Mouse (Mus musculus) lung, embryonic 14.5 days (tissue): ENCODE measurements around the gene Tmem128. TPM values are rescaled to one million over a fixed set of nuclear protein-coding genes. Genes with fewer than 3 reads are reported as not detected.

ENCODE experiments used
- ATAC-seq: fragments of 200-750 bp; cut with Nextera tagmentation; 2 replicates; pipeline ENCODE4 v1.8.0; 2017; ENCODE audit warnings: mild to moderate bottlenecking, moderate TSS enrichment, moderate library complexity; ENCODE audit not compliant: insufficient read depth
- DNase-seq: peaks from one replicate; pipeline ENCODE4 v3.0.0-alpha.2; 2015
- H3K27ac ChIP-seq: fragments of 300-500 bp; sonication (generic); 2 replicates; pipeline ENCODE4 v1.5.1; 2014; ENCODE audit warnings: low read depth, mild to moderate bottlenecking, moderate library complexity
- H3K27me3 ChIP-seq: fragments of 300-500 bp; sonication (generic); 2 replicates; pipeline ENCODE4 v1.6.1; 2014; ENCODE audit warnings: low read length, control low read depth; ENCODE audit not compliant: insufficient read depth
- H3K36me3 ChIP-seq: fragments of 300-500 bp; sonication (generic); 2 replicates; pipeline ENCODE4 v1.6.1; 2014; ENCODE audit warnings: control low read depth; ENCODE audit not compliant: insufficient read depth
- H3K4me1 ChIP-seq: fragments of 300-500 bp; sonication (generic); 2 replicates; pipeline ENCODE4 v1.6.1; 2014; ENCODE audit warnings: antibody characterized with exemption, control low read depth; ENCODE audit not compliant: insufficient read depth
- H3K4me2 ChIP-seq: fragments of 300-500 bp; sonication (generic); 2 replicates; pipeline ENCODE4 v1.6.1; 2014; ENCODE audit warnings: mild to moderate bottlenecking
- H3K4me3 ChIP-seq: fragments of 300-500 bp; sonication (generic); 2 replicates; pipeline ENCODE4 v1.5.1; 2014; ENCODE audit warnings: low read depth, low read length
- H3K9ac ChIP-seq: fragments of 300-500 bp; sonication (generic); 2 replicates; pipeline ENCODE4 v1.6.1; 2014
- H3K9me3 ChIP-seq: fragments of 300-500 bp; sonication (generic); 2 replicates; pipeline ENCODE4 v1.6.1; 2016; ENCODE audit warnings: low read depth, low read length, control low read depth
- CTCF ChIP-seq: IDR thresholded peaks from 2 replicates; pipeline ENCODE4 v1.5.1; 2016; ENCODE audit warnings: antibody characterized with exemption, low read depth
- WGBS: fragments of 180-500 bp; shearing (Covaris S2); extraction: QIAGEN DNeasy Blood & Tissue Kit; methylation state at CpG from one replicate; pipeline ENCODE4 v1.1.7; 2014; 5-methylcytosine and 5-hydroxymethylcytosine counted together
- polyA plus RNA-seq: library from polyadenylated mRNA; unstranded; fragments of >200 nt; fragmentation: Nextera tagmentation; extraction: Ambion mirVana; gene quantifications from 2 replicates; pipeline ENCODE4 v1.2.1, GENCODE M21; 2014

Tmem128 gene
- polyA plus RNA-seq, 1 experiment from 2014 or later, result 78.9 TPM

- Histone ChIP-seq H3K9me3 (no peaks in the 10 kb centered on the region), H3K27me3 (no peaks in the 10 kb centered on the region), H3K4me3 (no peak overlapping the region), H3K4me2 (no peak overlapping the region), H3K36me3 (peaks cover 16% of the 10 kb centered on the region), H3K27ac (no peak overlapping the region), H3K9ac (no peak overlapping the region), H3K4me1 (0 out of 2 replicates have a peak, but pooled peaks cover 4% of the 10 kb centered on the region)
- TF ChIP-seq CTCF, result no peak
- DNase-seq (no peak), ATAC-seq (no peak)
- 86% methylated on average over 5 of the region's 5 CpGs for WGBS
Measured at GRCm38 (mm10) chr5:38258773-38259146, 1.2 kb upstream of the Tmem128 start.

GRCm38 (mm10) chr5:38259455-38260106 lies 404 bp upstream of the Tmem128 start:
- H3K4me2 ChIP-seq, result peak overlapping the region; percentile 78
- H3K27ac ChIP-seq, result peak overlapping the region; percentile 78
- 37% methylated on average over 9 of the region's 9 CpGs for WGBS
- 0 out of 2 replicates have a peak, but pooled peaks cover 4% of the 10 kb centered on the region for H3K4me1 ChIP-seq
- H3K9ac ChIP-seq, result peak overlapping the region; percentile 63
- TF ChIP-seq CTCF, result no peak
- peak overlapping the region; percentile 59 for H3K4me3 ChIP-seq
- peaks cover 24% of the 10 kb centered on the region for H3K36me3 ChIP-seq
- H3K27me3 ChIP-seq, result no peaks in the 10 kb centered on the region
- DNase-seq (no peak), ATAC-seq (peak; percentile 40; the same call in 1 of the 2 replicates)
- no peaks in the 10 kb centered on the region for H3K9me3 ChIP-seq

- WGBS, result 87% methylated on average over 3 of the region's 3 CpGs
- Histone ChIP-seq H3K4me1 (no peaks in the 10 kb centered on the region), H3K4me2 (no peak overlapping the region), H3K9ac (no peak overlapping the region), H3K36me3 (peaks cover 48% of the 10 kb centered on the region), H3K27me3 (peaks cover 10% of the 10 kb centered on the region), H3K27ac (no peak overlapping the region), H3K4me3 (no peak overlapping the region), H3K9me3 (no peaks in the 10 kb centered on the region)
- TF ChIP-seq CTCF, result no peak
- DNase-seq (no peak), ATAC-seq (no peak)
Measured at GRCm38 (mm10) chr5:38270942-38271341, 11.0 kb downstream of the Tmem128 start.

- whole genome bisulfite sequencing, result 85% methylated on average over 4 of the region's 4 CpGs
- Histone ChIP-seq H3K27ac (no peak overlapping the region), H3K9me3 (no peaks in the 10 kb centered on the region), H3K9ac (no peak overlapping the region), H3K36me3 (peaks cover 25% of the 10 kb centered on the region), H3K4me1 (no peaks in the 10 kb centered on the region), H3K27me3 (peaks cover 39% of the 10 kb centered on the region), H3K4me3 (no peak overlapping the region), H3K4me2 (no peak overlapping the region)
- no peak for TF ChIP-seq CTCF
- ATAC-seq (no peak), DNase-seq (no peak)
Measured at GRCm38 (mm10) chr5:38273831-38274230, 13.8 kb downstream of the Tmem128 start.

DNA sequence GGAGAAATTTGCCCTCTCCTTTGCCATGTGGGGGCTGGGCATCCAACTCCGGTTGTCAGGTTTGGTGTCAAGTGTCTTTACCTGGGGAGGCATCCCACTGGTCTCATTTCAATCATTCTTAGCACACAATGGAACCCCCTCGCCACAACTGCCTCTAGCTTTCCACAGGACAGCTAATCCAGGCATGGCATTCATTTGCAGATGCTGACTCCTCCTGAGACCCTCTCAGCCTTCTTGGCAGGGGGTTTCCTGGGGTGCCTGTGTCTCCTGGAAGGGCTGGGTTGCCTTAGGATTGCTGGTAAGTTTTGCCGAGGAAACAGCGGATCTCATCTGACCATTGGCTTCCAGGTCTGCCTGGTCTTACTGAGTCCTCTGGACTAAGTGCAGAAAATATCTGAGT lies 15.8 kb downstream of the Tmem128 start, which contains the start of gene Otop1:
Gene Otop1 (plus strand): TSS at position 202 of the 400 bp plus-strand sequence.
- WGBS, result 9% methylated on average over 4 of the region's 4 CpGs
- Histone ChIP-seq H3K36me3 (0 out of 2 replicates have a peak, but pooled peaks cover 9% of the 10 kb centered on the region), H3K9ac (no peak within 1 kb of the TSS), H3K9me3 (no peaks in the 10 kb centered on the region), H3K4me2 (no peak within 1 kb of the TSS), H3K4me3 (no peak within 1 kb of the TSS), H3K27me3 (peaks cover 46% of the 10 kb centered on the region), H3K27ac (no peak within 1 kb of the TSS), H3K4me1 (no peaks in the 10 kb centered on the region)
- ATAC-seq (no peak), DNase-seq (no peak)
- TF ChIP-seq CTCF, result no peak

DNA sequence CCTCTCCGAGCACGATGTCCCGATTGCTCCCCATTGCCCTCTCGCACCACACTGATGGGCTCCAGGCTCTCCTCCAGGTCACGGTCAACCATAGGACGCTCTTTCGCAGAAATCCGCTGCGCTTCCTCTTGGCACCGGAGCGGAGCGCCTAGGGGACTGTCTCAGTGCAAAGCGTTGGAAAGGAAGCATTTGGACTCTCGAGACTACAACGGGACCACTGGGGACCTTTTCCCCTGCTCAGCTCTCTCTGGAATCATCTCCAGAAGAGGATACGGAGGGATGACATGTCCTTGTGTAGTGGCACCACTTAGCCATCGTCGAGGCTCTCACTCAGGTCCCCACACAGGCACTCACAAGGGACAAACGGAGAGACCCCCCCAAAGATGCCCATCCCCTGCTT lies 16.5 kb downstream of the Tmem128 start:
- Histone ChIP-seq H3K4me3 (no peak overlapping the region), H3K27ac (no peak overlapping the region), H3K36me3 (0 out of 2 replicates have a peak, but pooled peaks cover 3% of the 10 kb centered on the region), H3K9me3 (no peaks in the 10 kb centered on the region), H3K4me1 (no peaks in the 10 kb centered on the region), H3K27me3 (peaks cover 46% of the 10 kb centered on the region), H3K9ac (no peak overlapping the region), H3K4me2 (no peak overlapping the region)
- no peak for DNase-seq
- 2% methylated on average over 19 of the region's 19 CpGs for WGBS
- no peak for ATAC-seq
- no peak for TF ChIP-seq CTCF

- peaks cover 46% of the 10 kb centered on the region for H3K27me3 ChIP-seq
- H3K4me3 ChIP-seq, result peak overlapping the region; percentile 15
- H3K36me3 ChIP-seq, result no peaks in the 10 kb centered on the region
- ATAC-seq, result no peak
- no peak for TF ChIP-seq CTCF
- peak overlapping the region; percentile 44 for H3K4me2 ChIP-seq
- H3K9ac ChIP-seq, result no peak overlapping the region
- WGBS, result under 1% methylated on average over 65 of the region's 65 CpGs
- H3K4me1 ChIP-seq, result no peaks in the 10 kb centered on the region
- H3K9me3 ChIP-seq, result no peaks in the 10 kb centered on the region
- DNase-seq, result no peak
- no peak overlapping the region for H3K27ac ChIP-seq
Measured at GRCm38 (mm10) chr5:38277098-38277866, 17.3 kb downstream of the Tmem128 start.
